Mouse (Mus musculus) megakaryocyte, embryonic 14.5 days (primary cell): Measurements from ENCODE around the gene Nap1l4. TPM values are rescaled to one million over a fixed set of nuclear protein-coding genes. Genes with fewer than 3 reads are reported as not detected.

ENCODE experiments used
- H3K27me3 ChIP-seq: replicated peaks from 2 replicates; pipeline ENCODE3; 2012; ENCODE audit warnings: inconsistent platforms
- H3K36me3 ChIP-seq: replicated peaks from 2 replicates; pipeline ENCODE3; 2012; ENCODE audit warnings: low read length, inconsistent platforms, mixed read lengths
- H3K4me1 ChIP-seq: 2 replicates; pipeline ENCODE4 v1.6.1; 2012; ENCODE audit warnings: inconsistent platforms
- H3K4me3 ChIP-seq: replicated peaks from 2 replicates; pipeline ENCODE3; 2012; ENCODE audit warnings: moderate library complexity, mild to moderate bottlenecking, inconsistent platforms
- H3K9me3 ChIP-seq: 2 replicates; pipeline ENCODE4 v1.6.1; 2012; ENCODE audit warnings: inconsistent platforms
- FLI1 ChIP-seq: IDR thresholded peaks from 2 replicates; pipeline ENCODE4 v1.6.1; 2012; ENCODE audit warnings: low read length, inconsistent platforms, mixed read lengths
- GATA1 ChIP-seq: IDR thresholded peaks from 3 replicates; pipeline ENCODE4 v1.6.1; 2012; ENCODE audit warnings: mixed read lengths, low read length, inconsistent platforms, borderline replicate concordance
- polyA plus RNA-seq: library from polyadenylated mRNA; stranded (reverse); fragments of >175 nt; gene quantifications from 2 replicates; pipeline ENCODE4 v1.2.3, GENCODE M21; 2012; ENCODE audit warnings: low replicate concordance; ENCODE audit not compliant: insufficient read depth

Gene Nap1l4
- polyA plus RNA-seq, 1 experiment, result 38.9 TPM

GRCm38 (mm10) chr7:143482541-143482940 is 66.4 kb downstream of the Nap1l4 start:
- no peaks in the 10 kb centered on the region for H3K9me3 ChIP-seq
- no peak overlapping the region for H3K4me3 ChIP-seq
- no peaks in the 10 kb centered on the region for H3K4me1 ChIP-seq
- TF ChIP-seq GATA1, result no peak
- no peak for TF ChIP-seq FLI1
- H3K36me3 ChIP-seq, result no peaks in the 10 kb centered on the region
- peaks cover 83% of the 10 kb centered on the region for H3K27me3 ChIP-seq

- Histone ChIP-seq H3K36me3 (no peaks in the 10 kb centered on the region), H3K4me1 (no peaks in the 10 kb centered on the region), H3K4me3 (no peak overlapping the region), H3K27me3 (peaks cover 84% of the 10 kb centered on the region), H3K9me3 (no peaks in the 10 kb centered on the region)
- TF ChIP-seq GATA1 (no peak), FLI1 (no peak)
Observed at GRCm38 (mm10) chr7:143481806-143482387, 67.0 kb downstream of the Nap1l4 start.

GRCm38 (mm10) chr7:143480498-143480897 is 68.4 kb downstream of the Nap1l4 start:
- Histone ChIP-seq H3K27me3 (peaks cover 88% of the 10 kb centered on the region), H3K36me3 (no peaks in the 10 kb centered on the region)

GRCm38 (mm10) chr7:143477800-143478199 is 71.1 kb downstream of the Nap1l4 start:
- Histone ChIP-seq H3K27me3 (peaks cover 81% of the 10 kb centered on the region), H3K36me3 (no peaks in the 10 kb centered on the region), H3K4me1 (peaks cover 11% of the 10 kb centered on the region), H3K4me3 (no peak overlapping the region), H3K9me3 (no peaks in the 10 kb centered on the region)
- TF ChIP-seq GATA1, result no peak
- TF ChIP-seq FLI1, result no peak

More at GRCm38 (mm10) chr7:143480498-143480897, 68.4 kb downstream of the Nap1l4 start:
- Histone ChIP-seq H3K4me1 (peaks cover 5% of the 10 kb centered on the region; the same call in 1 of the 2 replicates), H3K4me3 (no peak overlapping the region), H3K9me3 (no peaks in the 10 kb centered on the region)
- TF ChIP-seq GATA1, result no peak
- TF ChIP-seq FLI1, result no peak

GRCm38 (mm10) chr7:143476702-143477335 is 72.1 kb downstream of the Nap1l4 start:
- Histone ChIP-seq H3K4me3 (no peak overlapping the region), H3K27me3 (peaks cover 81% of the 10 kb centered on the region), H3K9me3 (no peaks in the 10 kb centered on the region), H3K4me1 (peaks cover 11% of the 10 kb centered on the region), H3K36me3 (no peaks in the 10 kb centered on the region)
- TF ChIP-seq FLI1, result no peak
- TF ChIP-seq GATA1, result no peak

- TF ChIP-seq FLI1, result no peak
- no peak for TF ChIP-seq GATA1
- Histone ChIP-seq H3K27me3 (peaks cover 78% of the 10 kb centered on the region), H3K36me3 (no peaks in the 10 kb centered on the region)
Observed at GRCm38 (mm10) chr7:143475876-143476275, 73.0 kb downstream of the Nap1l4 start.

GRCm38 (mm10) chr7:143474811-143475210 is 74.1 kb downstream of the Nap1l4 start:
- no peak overlapping the region for H3K4me3 ChIP-seq
- no peaks in the 10 kb centered on the region for H3K9me3 ChIP-seq
- H3K4me1 ChIP-seq, result peaks cover 17% of the 10 kb centered on the region
- TF ChIP-seq FLI1 (no peak), GATA1 (no peak)
- H3K27me3 ChIP-seq, result peaks cover 74% of the 10 kb centered on the region
- no peaks in the 10 kb centered on the region for H3K36me3 ChIP-seq

More at GRCm38 (mm10) chr7:143475876-143476275, 73.0 kb downstream of the Nap1l4 start:
- Histone ChIP-seq H3K4me3 (no peak overlapping the region), H3K9me3 (no peaks in the 10 kb centered on the region), H3K4me1 (peaks cover 12% of the 10 kb centered on the region)

GRCm38 (mm10) chr7:143473347-143474101 is 75.4 kb downstream of the Nap1l4 start, which contains the start of gene Slc22a18:
Gene Slc22a18, plus strand, starts transcription at chr7:143473736.
- peaks cover 71% of the 10 kb centered on the region for H3K27me3 ChIP-seq
- H3K4me3 ChIP-seq, result no peak within 1 kb of the TSS
- no peak for TF ChIP-seq GATA1
- no peak for TF ChIP-seq FLI1

GRCm38 (mm10) chr7:143469946-143470345 is 79.0 kb downstream of the Nap1l4 start:
- Histone ChIP-seq H3K4me1 (peaks cover 19% of the 10 kb centered on the region), H3K36me3 (no peaks in the 10 kb centered on the region), H3K4me3 (no peak overlapping the region), H3K27me3 (peaks cover 75% of the 10 kb centered on the region), H3K9me3 (no peaks in the 10 kb centered on the region)
- TF ChIP-seq FLI1 (no peak), GATA1 (no peak)

More at GRCm38 (mm10) chr7:143473347-143474101, 75.4 kb downstream of the Nap1l4 start, which contains the start of gene Slc22a18:
- H3K36me3 ChIP-seq, result no peaks in the 10 kb centered on the region
- no peaks in the 10 kb centered on the region for H3K9me3 ChIP-seq
- peaks cover 21% of the 10 kb centered on the region for H3K4me1 ChIP-seq

GRCm38 (mm10) chr7:143467714-143468113 is 81.2 kb downstream of the Nap1l4 start:
- Histone ChIP-seq H3K27me3 (peaks cover 79% of the 10 kb centered on the region), H3K9me3 (peaks cover 5% of the 10 kb centered on the region), H3K4me1 (peaks cover 22% of the 10 kb centered on the region), H3K36me3 (no peaks in the 10 kb centered on the region), H3K4me3 (no peak overlapping the region)
- TF ChIP-seq GATA1 (no peak), FLI1 (no peak)
